Mouse (Mus musculus) macrophage (primary cell): Measurements from ENCODE around the gene Abcb6. TPM values are rescaled to one million over a fixed set of nuclear protein-coding genes. Genes with fewer than 3 reads are reported as not detected.

Experiments
- H3K27ac ChIP-seq: fragments of 350-480 bp; formaldehyde crosslinking; 2 replicates; pipeline ENCODE4 v1.9.0; 2021
- H3K36me3 ChIP-seq: fragments of 350-480 bp; formaldehyde crosslinking; 2 replicates; pipeline ENCODE4 v1.9.0; 2021; ENCODE audit errors: inconsistent target
- H3K4me3 ChIP-seq: fragments of 350-480 bp; formaldehyde crosslinking; 2 replicates; pipeline ENCODE4 v1.9.0; 2021; ENCODE audit errors: inconsistent target
- H3K79me2 ChIP-seq: fragments of 350-480 bp; formaldehyde crosslinking; 2 replicates; pipeline ENCODE4 v1.9.0; 2021; ENCODE audit errors: inconsistent target
- WGBS: methylation state at CpG from one replicate; pipeline ENCODE4 v1.1.7; 2026; ENCODE audit warnings: inconsistent platforms; ENCODE audit not compliant: missing documents; 5-methylcytosine and 5-hydroxymethylcytosine counted together
- polyA plus RNA-seq: library from polyadenylated mRNA; stranded (reverse); fragments of 250-400 nt; gene quantifications from 3 replicates; pipeline ENCODE4 v1.2.4, GENCODE M21; 2018; ENCODE audit warnings: inconsistent platforms

Gene Abcb6
- polyA plus RNA-seq, 1 experiment from 2014 or later = 5.1 TPM

DNA sequence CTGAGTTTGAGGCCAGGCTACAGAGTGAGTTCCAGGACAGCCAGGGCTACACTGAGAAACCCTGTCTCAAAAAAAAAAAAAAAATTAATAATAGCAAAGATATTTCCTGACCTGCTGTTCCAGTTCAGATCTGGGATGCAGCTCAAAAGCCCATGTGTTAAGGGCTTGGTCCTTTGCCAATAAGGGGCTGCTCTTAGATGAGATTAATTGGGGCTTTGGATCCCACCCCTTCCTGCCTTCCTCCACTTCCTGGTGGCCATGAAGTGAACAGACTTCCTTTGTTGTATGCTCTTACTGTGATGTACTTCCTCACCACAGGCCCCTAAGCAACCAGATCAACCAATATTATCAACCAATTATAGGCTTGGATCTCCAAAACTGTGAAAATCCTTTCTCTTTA, 6.9 kb upstream of the Abcb6 start:
- H3K36me3 ChIP-seq = peaks cover 49% of the 10 kb centered on the region
- peaks cover 14% of the 10 kb centered on the region; the same call in 1 of the 2 replicates for H3K79me2 ChIP-seq
- no peak overlapping the region for H3K4me3 ChIP-seq
- H3K27ac ChIP-seq = no peak overlapping the region

DNA sequence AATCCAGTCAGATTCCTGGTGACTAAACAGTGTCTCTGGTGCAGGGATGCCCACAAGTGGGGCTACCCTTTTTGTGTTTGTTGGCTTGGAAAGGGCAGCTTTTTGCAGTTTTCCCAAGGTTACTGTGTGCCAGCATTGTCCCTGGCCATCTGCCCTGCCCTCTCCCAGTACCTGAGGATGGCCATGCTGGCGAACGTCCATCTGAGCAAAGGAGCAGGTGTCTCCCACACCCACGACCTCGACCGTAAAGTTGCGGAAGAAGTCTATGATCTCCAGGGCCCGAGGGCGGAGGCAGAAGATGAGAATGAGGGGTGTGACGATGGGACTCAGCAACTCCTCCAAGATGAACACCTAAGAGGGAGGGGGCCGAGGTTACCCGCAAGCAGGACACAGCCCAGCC, 5.3 kb upstream of the Abcb6 start:
- no peak overlapping the region for H3K27ac ChIP-seq
- peaks cover 55% of the 10 kb centered on the region for H3K36me3 ChIP-seq
- H3K79me2 ChIP-seq = peaks cover 4% of the 10 kb centered on the region; the same call in 1 of the 2 replicates
- H3K4me3 ChIP-seq = no peak overlapping the region
- 98% methylated on average over 10 of the region's 11 CpGs for WGBS

DNA sequence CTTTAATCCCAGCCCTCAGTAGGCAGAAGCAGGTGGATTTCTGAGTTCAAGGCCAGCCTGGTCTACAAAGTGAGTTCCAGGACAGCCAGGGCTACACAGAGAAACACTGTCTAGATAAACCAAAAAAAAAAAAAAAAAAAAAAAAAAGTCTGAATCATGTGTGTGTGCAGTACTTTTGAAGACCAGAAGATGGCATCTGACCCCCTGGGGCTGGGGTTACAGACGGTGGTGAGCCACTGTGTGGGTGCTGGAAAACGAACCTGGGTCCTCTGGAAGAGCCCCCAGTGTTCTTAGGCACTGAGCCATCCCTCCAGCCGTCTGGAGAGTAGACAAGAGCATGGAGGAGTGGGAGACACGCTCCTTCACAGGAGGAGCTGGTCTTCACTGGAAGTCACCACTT, 2.0 kb upstream of the Abcb6 start:
- Histone ChIP-seq H3K27ac (no peak overlapping the region), H3K79me2 (no peaks in the 10 kb centered on the region), H3K36me3 (peaks cover 53% of the 10 kb centered on the region), H3K4me3 (no peak overlapping the region)
- 86% methylated on average over 4 of the region's 4 CpGs for WGBS

DNA sequence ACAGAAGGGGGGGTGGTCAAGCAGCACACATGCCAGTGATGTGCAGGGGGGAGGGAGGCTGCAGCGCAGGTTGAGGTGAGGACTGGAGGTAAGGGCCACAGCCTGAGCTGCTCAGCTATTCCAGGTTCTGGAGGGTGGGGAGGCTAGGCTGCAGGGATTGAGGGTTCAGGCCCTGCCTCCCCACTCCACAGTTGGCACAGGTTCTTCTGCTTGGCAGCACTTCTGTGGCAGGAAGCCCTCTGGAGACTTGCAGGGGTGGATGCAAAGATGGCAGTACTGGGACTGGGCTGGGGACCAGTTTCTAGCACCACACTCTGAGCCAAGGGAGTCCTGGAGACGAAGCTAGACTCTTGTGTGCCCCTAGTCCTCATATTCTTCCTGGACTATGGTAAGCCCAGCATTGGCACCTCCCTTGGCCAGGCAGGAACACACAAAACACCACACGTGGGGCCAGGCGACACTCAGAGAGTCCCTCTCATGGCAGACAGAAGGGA, 1.2 kb upstream of the Abcb6 start:
- Histone ChIP-seq H3K27ac (no peak overlapping the region), H3K36me3 (peaks cover 46% of the 10 kb centered on the region), H3K4me3 (no peak overlapping the region), H3K79me2 (no peaks in the 10 kb centered on the region)
- WGBS = 97% methylated on average over 3 of the region's 4 CpGs

DNA sequence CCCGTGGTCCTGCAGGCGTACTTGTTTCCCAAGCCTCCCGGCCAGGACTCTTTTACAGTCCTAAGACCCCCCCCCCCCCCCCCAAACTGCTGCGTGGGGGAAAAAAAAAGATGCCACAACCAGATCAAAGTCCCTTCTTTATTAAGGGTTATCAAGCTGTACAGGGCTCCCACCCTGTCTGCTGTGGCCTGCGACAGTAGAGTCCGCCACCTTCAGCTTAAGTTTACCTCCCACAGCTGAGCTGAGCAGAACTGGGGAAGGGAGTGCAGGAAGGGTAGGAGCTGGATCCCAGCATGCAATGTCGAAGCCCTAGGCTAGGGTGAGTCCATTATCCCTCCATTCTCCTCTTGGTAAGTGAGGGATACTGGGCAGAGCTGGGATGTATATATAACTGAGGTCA, 549 bp upstream of the Abcb6 start:
- Histone ChIP-seq H3K36me3 (peaks cover 39% of the 10 kb centered on the region), H3K79me2 (no peaks in the 10 kb centered on the region), H3K4me3 (no peak overlapping the region), H3K27ac (no peak overlapping the region)
- 63% methylated on average over 5 of the region's 7 CpGs for WGBS

DNA sequence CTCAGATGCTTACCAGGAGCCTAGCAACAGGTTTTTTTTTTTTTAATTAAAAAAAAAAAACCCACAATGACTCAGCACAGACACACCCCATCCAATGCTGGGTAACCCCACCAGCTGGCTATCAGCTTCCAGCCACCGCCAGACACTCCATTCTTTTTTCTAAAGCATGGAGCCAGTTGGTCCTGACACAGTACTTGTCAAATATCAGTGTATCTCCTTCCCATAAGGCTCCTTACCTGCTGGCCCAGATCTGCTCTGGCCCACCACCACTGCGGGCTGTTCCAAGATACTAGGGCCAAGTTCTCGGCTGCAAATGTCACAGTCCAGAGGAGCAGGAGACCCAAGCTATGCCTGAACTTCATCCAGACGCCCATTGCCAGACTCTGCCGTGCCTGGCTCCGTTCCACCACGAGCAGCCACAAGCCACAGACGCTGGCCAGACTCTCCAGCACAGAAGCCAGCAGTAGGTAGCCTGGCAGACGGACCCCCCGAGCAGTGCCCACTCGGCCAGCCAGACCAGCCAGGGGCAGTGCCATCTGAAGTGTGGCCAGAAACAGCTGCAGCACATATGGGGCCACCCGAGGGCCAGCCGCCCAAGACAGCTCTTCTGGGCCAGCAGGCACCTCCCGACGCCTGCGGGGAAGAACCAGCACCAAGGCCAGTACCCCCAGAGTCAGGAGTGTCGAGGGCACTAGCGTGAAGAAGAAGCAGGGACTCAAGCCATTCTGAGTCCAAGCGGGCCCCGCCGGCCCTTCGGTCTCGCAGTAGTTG, 673 bp downstream of the Abcb6 start:
- H3K79me2 ChIP-seq = no peaks in the 10 kb centered on the region
- peak overlapping the region; percentile 44 for H3K4me3 ChIP-seq
- peaks cover 27% of the 10 kb centered on the region for H3K36me3 ChIP-seq
- WGBS = 3% methylated on average over 23 of the region's 23 CpGs
- no peak overlapping the region for H3K27ac ChIP-seq

DNA sequence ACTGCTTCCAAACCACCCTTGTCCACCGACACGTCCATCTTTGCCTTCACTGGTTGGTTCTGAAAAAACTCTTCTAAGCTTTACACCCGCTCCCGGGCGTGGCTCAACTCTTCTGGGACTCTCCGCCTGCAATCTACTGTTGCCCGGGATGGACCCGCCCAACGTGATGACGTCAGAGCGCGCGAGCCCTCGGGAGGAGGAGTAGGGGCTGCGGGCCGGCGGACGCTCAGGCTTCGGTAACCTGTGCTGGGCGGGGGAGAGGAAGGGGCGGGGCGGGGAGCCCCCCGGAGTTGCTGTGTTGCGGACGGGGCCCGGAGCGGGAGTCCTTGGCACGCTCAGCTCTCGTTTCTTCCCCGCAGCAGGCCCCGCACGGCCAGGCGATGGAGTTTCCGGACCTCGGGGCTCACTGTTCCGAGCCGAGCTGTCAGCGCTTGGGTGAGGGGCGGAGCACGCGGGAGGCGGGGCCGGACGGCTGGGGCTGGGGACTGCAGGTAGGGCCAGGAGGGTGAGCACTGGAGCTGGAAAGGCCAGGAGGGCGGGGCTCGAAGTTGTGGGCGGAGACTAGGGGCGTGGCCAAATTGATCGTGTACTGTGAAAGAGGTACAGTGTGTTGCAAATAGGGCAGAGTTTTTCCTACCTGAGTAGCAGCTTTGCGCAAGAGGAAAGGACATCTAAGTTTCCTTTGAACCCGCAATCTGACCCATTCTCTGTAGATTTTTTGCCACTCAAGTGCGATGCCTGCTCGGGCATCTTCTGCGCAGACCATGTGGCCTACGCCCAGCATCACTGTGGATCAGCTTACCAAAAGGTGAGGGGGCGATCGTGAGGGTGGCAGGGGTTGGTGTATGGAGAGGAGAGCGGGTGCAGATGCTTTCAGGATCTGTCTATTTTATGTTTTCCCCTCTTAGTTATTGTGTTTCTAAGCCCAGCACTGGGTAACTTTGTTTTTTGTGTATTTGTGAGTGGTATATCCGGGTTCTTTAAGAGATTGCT, 11.4 kb downstream of the Abcb6 start, which contains the start of gene Zfand2b:
TSS of gene Zfand2b (plus strand) at position 175 of the 993 bp plus-strand sequence.
- Histone ChIP-seq H3K4me3 (peak within 1 kb of the TSS; percentile 21), H3K36me3 (peaks cover 34% of the 10 kb centered on the region), H3K79me2 (no peaks in the 10 kb centered on the region), H3K27ac (0 out of 2 replicates have a peak within 1 kb of the TSS, but pooled peaks have one; percentile 25)
- 6% methylated on average over 58 of the region's 59 CpGs for WGBS

DNA sequence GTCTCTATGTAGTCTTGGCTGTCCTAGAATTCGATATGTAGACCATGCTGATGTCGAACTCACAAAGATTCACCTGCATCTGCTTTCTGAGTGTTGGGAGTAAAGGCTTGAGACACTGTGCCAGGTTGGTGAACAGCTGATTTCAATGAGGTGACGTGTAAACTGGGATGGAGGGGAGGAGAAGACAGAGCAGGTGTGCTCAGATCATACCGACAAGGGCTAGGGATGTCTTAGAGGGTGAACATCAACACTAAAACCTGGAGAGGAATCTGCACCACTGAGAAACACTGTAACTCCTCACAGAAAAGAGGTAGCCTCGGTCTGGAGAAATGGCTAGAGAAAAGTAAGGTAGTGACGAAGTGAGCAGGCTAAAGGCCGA, 12.1 kb downstream of the Abcb6 start:
- Histone ChIP-seq H3K27ac (0 out of 2 replicates have a peak overlapping the region, but pooled peaks have one; percentile 25), H3K79me2 (no peaks in the 10 kb centered on the region), H3K36me3 (peaks cover 29% of the 10 kb centered on the region), H3K4me3 (peak overlapping the region; percentile 21)
- 19% methylated on average over 7 of the region's 7 CpGs for WGBS

DNA sequence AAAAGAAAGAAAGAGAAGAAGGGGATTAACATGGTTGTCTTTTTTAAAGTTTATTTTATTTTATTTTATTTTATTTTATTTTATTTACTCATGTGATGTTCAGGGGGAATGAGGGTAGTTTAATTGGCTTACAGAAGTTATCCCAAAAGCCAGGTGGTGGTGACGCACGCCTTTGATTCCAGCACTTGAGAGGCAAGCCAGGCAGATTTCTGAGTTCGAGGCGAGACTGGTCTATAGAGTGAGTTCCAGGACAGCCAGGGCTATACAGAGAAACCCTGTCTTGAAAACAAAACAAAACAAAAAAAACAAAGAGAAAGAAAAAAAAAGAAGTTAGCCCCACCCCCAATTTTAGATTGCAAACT, 20.0 kb downstream of the Abcb6 start:
- Histone ChIP-seq H3K4me3 (no peak overlapping the region), H3K79me2 (no peaks in the 10 kb centered on the region), H3K36me3 (no peaks in the 10 kb centered on the region), H3K27ac (no peak overlapping the region)
- WGBS = 100% methylated on average over 4 of the region's 4 CpGs

DNA sequence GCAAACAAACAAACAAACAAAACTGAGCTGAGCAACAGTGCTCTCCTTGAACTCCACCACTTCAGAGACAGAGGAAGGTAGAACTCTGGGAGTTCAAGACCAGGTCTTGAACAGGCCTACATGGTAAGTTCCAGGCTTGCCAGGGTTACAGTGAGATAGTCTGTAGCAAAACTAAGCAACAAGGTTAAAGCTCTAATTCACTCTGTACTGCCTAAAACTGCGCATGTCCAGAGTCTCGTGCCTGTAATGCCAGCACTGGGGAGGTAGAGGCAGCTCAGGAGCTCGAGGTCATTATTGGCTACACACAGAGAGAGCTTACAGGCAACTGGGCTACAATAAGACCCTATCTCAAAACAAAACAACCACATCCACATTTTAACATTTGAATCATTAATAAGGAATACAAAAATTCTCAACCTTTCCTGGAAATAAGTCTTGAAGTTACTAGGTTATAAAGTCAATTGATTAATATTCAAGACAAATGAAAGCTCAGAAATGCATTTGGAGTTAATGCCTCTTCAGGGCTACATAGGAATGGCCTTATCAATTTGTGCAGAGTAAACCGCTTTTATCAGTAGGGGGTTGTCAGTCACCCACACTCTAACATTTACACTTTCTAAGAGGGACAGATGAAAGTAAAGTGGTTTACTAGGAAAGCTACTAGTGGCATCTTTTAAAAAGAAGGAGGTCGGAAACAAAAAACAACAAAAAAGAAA, 20.5 kb downstream of the Abcb6 start:
- H3K4me3 ChIP-seq = no peak overlapping the region
- no peak overlapping the region for H3K27ac ChIP-seq
- H3K79me2 ChIP-seq = no peaks in the 10 kb centered on the region
- no peaks in the 10 kb centered on the region for H3K36me3 ChIP-seq
- 97% methylated on average over 5 of the region's 5 CpGs for WGBS

DNA sequence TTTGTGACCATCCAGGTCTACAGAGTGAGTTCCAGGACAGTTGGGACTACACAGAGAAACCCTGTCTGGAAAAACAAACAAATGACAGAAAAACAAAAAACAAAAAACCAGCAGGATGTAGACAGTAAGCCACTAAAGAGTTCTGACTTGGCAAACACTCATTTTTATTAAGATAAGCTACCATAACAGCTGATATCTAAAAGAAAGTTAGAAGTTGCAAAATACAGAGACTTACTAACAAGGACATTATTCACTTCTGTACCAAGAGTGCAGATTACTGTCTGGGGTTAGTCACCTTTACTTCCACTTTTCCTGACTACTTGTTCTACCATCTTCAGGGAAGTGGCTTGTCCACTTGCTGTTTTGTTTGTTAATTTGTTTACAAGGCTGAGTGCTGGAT, 21.2 kb downstream of the Abcb6 start:
- no peaks in the 10 kb centered on the region for H3K79me2 ChIP-seq
- H3K4me3 ChIP-seq = no peak overlapping the region
- no peak overlapping the region for H3K27ac ChIP-seq
- no peaks in the 10 kb centered on the region for H3K36me3 ChIP-seq

DNA sequence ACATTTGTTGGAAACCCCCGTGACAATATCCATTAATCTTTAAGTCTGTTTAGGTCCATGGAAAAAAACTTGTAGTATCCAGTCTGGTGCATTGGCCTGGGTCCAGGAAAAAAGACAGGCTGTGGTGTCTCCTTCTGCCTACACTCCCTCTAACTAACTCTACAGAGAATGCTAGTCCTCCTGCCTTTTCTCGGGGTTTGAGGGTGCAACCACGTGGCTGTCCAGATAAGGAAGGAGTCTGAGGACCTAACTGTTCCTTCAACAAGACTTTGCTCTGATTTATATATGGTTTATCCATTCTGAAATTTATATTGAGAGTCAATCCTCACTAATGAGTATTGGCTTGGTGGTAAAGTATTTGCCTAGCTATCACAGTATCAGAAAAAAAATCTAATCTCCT, 24.4 kb downstream of the Abcb6 start:
- no peak overlapping the region for H3K27ac ChIP-seq
- no peaks in the 10 kb centered on the region for H3K79me2 ChIP-seq
- H3K36me3 ChIP-seq = no peaks in the 10 kb centered on the region
- WGBS = 62% methylated on average over 3 of the region's 3 CpGs
- no peak overlapping the region for H3K4me3 ChIP-seq

DNA sequence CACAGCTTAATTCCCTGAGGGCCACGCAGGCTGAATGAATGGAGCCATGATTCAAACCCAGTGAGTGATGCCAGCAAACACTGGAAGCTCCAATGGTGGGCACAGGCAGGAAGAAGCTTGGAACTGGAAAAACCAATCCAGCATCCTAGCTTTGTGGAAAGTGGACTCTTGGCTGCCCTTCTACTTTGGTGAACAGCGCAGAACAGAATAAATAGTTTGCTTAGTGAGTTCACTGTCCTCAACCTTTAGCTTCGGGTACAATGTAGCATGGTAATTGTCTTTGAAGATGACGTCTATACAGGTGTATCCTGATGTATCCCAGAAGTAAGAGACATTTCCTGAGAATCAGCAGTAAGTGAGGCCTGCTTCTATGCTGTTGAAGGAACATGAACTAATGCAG, 31.5 kb downstream of the Abcb6 start:
- 96% methylated on average over 4 of the region's 4 CpGs for WGBS
- no peak overlapping the region for H3K27ac ChIP-seq
- peaks cover 13% of the 10 kb centered on the region for H3K79me2 ChIP-seq
- H3K4me3 ChIP-seq = no peak overlapping the region
- H3K36me3 ChIP-seq = peaks cover 45% of the 10 kb centered on the region

DNA sequence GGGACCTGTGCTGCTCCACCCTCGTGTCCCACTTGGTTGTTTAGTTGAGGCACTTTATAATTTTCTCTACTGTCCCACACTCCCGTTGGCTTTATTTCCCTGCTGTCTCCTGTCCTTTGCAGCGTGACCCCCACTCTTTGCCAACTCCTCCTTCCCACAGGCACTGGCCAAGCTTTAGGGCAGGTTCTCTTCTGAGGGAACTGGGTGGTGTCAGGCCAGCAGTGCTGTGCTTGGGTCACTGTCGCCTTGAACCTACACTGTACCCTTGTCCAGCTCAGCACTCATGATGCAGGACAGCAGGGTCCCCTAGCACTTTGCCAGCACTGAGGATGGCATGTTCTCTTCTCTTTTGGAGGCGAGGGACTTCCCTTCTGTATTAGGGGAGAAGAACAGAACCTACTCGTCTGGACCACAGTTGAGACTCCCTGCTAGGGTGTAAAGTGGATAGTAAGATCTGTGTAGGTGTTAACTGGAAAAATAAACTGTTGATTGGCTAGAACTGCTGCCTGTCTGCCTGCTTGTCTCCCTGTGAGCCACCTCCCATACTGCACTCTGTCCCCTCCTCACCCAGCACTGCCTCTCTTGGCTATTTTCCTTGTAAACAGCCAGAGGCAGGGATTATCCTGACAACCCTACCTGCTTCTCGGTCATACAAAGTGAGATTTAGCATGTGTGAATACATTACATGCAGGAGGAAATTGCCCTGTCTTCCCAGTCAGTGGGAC, 32.6 kb downstream of the Abcb6 start:
- H3K79me2 ChIP-seq = peaks cover 20% of the 10 kb centered on the region
- peaks cover 45% of the 10 kb centered on the region for H3K36me3 ChIP-seq
- H3K4me3 ChIP-seq = no peak overlapping the region
- 92% methylated on average over 7 of the region's 7 CpGs for WGBS
- no peak overlapping the region for H3K27ac ChIP-seq
